In the genomic region with DNA sequence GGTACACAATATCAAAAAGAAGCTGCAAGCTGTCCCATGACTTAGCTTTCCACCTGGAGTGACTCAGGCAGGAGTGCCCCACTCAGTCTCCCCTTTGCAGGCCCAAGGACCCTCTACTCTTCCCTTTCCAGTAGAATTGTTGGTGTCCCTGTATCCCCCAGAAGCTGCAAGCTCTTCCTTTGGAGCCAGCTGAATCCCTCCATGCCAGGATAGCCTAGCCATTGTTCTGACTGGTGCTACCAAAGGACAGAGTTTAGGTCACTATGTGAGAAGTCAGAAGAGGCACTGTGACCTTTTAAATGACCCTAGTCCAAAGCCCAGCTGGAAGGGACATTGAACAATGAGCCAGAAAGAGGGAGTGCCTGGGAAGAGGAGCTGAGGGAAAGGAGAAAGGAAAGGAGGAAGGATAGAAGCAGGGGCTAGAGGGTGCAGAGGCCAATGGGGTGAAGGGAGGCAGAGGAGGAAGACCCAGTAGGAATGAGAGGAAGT, we compare ENCODE assay signal across 33 mouse cellular contexts. TPM values are rescaled to one million over a fixed set of nuclear protein-coding genes. Genes with fewer than 3 reads are reported as not detected.
DNase-seq lines count a peak whose midpoint lies in the region; ATAC-seq and TF ChIP-seq lines count a peak whose summit lies in the region.
"Had no signal": no experiment of that assay in that cellular context is flagged by ENCODE, and none has a peak within 500 bp of the region (broad histone marks: within the 10 kb centered on the region; RNA-seq: fewer than 3 reads in every experiment).

No protein-coding gene starts in this region.

- no peak overlapping the region for H3K4me3 ChIP-seq in heart, embryonic 11.5 days (ENCODE audit: low read depth, low read length)
- H3K4me3 ChIP-seq in heart, postnatal 0 days (ENCODE audit: low read depth, low read length) = no peak overlapping the region
- H3K4me3 ChIP-seq in midbrain, embryonic 11.5 days (ENCODE audit: low read depth, low read length) = no peak overlapping the region
- no peak overlapping the region for H3K4me3 ChIP-seq in midbrain, postnatal 0 days (ENCODE audit: low read depth, low read length)
- H3K4me3 ChIP-seq: limb, embryonic 10.5 days had no signal

- ATAC-seq in heart, embryonic 11.5 days (replicated peaks; ENCODE audit: insufficient number of reproducible peaks, low FRiP score, low TSS enrichment) = no peak
- ATAC-seq in heart, postnatal 0 days (ENCODE audit: insufficient read depth, low read depth) = no peak
- ATAC-seq in midbrain, embryonic 11.5 days (ENCODE audit: low FRiP score) = no peak
- ATAC-seq in midbrain, postnatal 0 days (ENCODE audit: low FRiP score) = no peak
- ATAC-seq: forebrain, embryonic 13.5 days; hindbrain, postnatal 0 days; intestine, embryonic 16.5 days; lung, postnatal 0 days; Patski had no signal

- peak overlapping the region; percentile 50; the same call in 1 of the 2 replicates for H3K27ac ChIP-seq in heart, embryonic 11.5 days (ENCODE audit: low read depth, low read length)
- H3K27ac ChIP-seq in heart, postnatal 0 days (ENCODE audit: low read depth) = peak overlapping the region; percentile 52
- H3K27ac ChIP-seq in midbrain, embryonic 11.5 days (ENCODE audit: low read depth, low read length) = no peak overlapping the region
- H3K27ac ChIP-seq in midbrain, postnatal 0 days (ENCODE audit: low read depth, low read length) = no peak overlapping the region
- H3K27ac ChIP-seq: forebrain, embryonic 13.5 days; hindbrain, postnatal 0 days; limb, embryonic 10.5 days; macrophage had no signal

- H3K9ac ChIP-seq in heart, embryonic 11.5 days (ENCODE audit: low read depth, low read length) = 0 out of 2 replicates have a peak overlapping the region, but pooled peaks have one; percentile 78
- H3K9ac ChIP-seq in heart, postnatal 0 days (replicated peaks; ENCODE audit: low read depth, low read length) = no peak overlapping the region
- no peak overlapping the region for H3K9ac ChIP-seq in midbrain, embryonic 11.5 days (ENCODE audit: low read length)
- no peak overlapping the region for H3K9ac ChIP-seq in midbrain, postnatal 0 days (replicated peaks; ENCODE audit: low read length, poor library complexity, severe bottlenecking)
- H3K9ac ChIP-seq: forebrain, embryonic 13.5 days had no signal

- no peak for DNase-seq in heart, adult 18-20 months
- no peak for DNase-seq in heart, postnatal 0 days (ENCODE audit: low spot score)
- no peak for DNase-seq in heart, postnatal 4 days
- peak; percentile 91 for DNase-seq in midbrain, embryonic 11.5 days (ENCODE audit: low spot score, missing footprints)
- no peak for DNase-seq in midbrain, postnatal 0 days (ENCODE audit: low spot score)
- no peak for DNase-seq in adipocyte (ENCODE audit: low spot score)
- DNase-seq: adrenal gland, adult 2 months; B cell, adult 2 months; cerebellum, adult 11 months; cerebellum, postnatal 10 days; gastrocnemius, postnatal 36 days; kidney, adult 9 months; kidney, postnatal 14 days; liver had no signal

- H3K4me1 ChIP-seq in heart, embryonic 11.5 days (ENCODE audit: control insufficient read depth, insufficient read depth, low read length) = peaks cover 48% of the 10 kb centered on the region
- H3K4me1 ChIP-seq in heart, postnatal 0 days (ENCODE audit: control insufficient read depth, insufficient read depth) = peaks cover 54% of the 10 kb centered on the region
- peaks cover 21% of the 10 kb centered on the region for H3K4me1 ChIP-seq in midbrain, embryonic 11.5 days (ENCODE audit: control insufficient read depth, insufficient read depth, low read length)
- H3K4me1 ChIP-seq in midbrain, postnatal 0 days (ENCODE audit: insufficient read depth, low read length) = peaks cover 2% of the 10 kb centered on the region; the same call in 1 of the 2 replicates

- peaks cover 58% of the 10 kb centered on the region for H3K27me3 ChIP-seq in heart, embryonic 11.5 days (ENCODE audit: control insufficient read depth, insufficient read depth, low read length)
- peaks cover 30% of the 10 kb centered on the region for H3K27me3 ChIP-seq in heart, postnatal 0 days (ENCODE audit: control insufficient read depth, insufficient read depth, low read length)
- peaks cover 61% of the 10 kb centered on the region for H3K27me3 ChIP-seq in midbrain, embryonic 11.5 days (ENCODE audit: control insufficient read depth, insufficient read depth, low read length)
- peaks cover 55% of the 10 kb centered on the region for H3K27me3 ChIP-seq in midbrain, postnatal 0 days (ENCODE audit: insufficient read depth, low read length)

- H3K36me3 ChIP-seq in heart, embryonic 11.5 days (ENCODE audit: control insufficient read depth, insufficient read depth, low read length) = no peaks in the 10 kb centered on the region
- H3K36me3 ChIP-seq in heart, postnatal 0 days (replicated peaks; ENCODE audit: control insufficient read depth, insufficient read depth, low read length) = peaks cover 9% of the 10 kb centered on the region; the same call in 1 of the 2 replicates
- no peaks in the 10 kb centered on the region for H3K36me3 ChIP-seq in midbrain, embryonic 11.5 days (ENCODE audit: control insufficient read depth, insufficient read depth, low read length)
- H3K36me3 ChIP-seq in midbrain, postnatal 0 days (ENCODE audit: insufficient read depth, low read length) = no peaks in the 10 kb centered on the region
- H3K36me3 ChIP-seq: G1E; limb, embryonic 10.5 days had no signal

- H3K9me3 ChIP-seq in heart, embryonic 11.5 days (replicated peaks; ENCODE audit: control insufficient read depth, low read length) = no peaks in the 10 kb centered on the region
- H3K9me3 ChIP-seq in heart, postnatal 0 days (replicated peaks; ENCODE audit: control insufficient read depth, low read length) = no peaks in the 10 kb centered on the region
- H3K9me3 ChIP-seq in midbrain, embryonic 11.5 days (ENCODE audit: control insufficient read depth, low read length) = no peaks in the 10 kb centered on the region
- no peaks in the 10 kb centered on the region for H3K9me3 ChIP-seq in midbrain, postnatal 0 days (ENCODE audit: low read length)
- H3K9me3 ChIP-seq: forebrain, embryonic 13.5 days; limb, embryonic 10.5 days had no signal

- TF ChIP-seq CTCF in heart, postnatal 0 days (IDR thresholded peaks at IDR 0.05; ENCODE audit: low read depth) = no peak
- TF ChIP-seq CTCF in midbrain, postnatal 0 days (IDR thresholded peaks at IDR 0.05) = no peak

- no peak overlapping the region for H3K4me2 ChIP-seq in heart, embryonic 11.5 days
- 0 out of 2 replicates have a peak overlapping the region, but pooled peaks have one; percentile 61 for H3K4me2 ChIP-seq in heart, postnatal 0 days (ENCODE audit: low read depth, low read length)
- H3K4me2 ChIP-seq in midbrain, embryonic 11.5 days = no peak overlapping the region
- no peak overlapping the region for H3K4me2 ChIP-seq in midbrain, postnatal 0 days (ENCODE audit: low read depth, low read length, poor library complexity, severe bottlenecking)

- no peak for TF ChIP-seq EP300 in heart, postnatal 0 days (IDR thresholded peaks at IDR 0.05; ENCODE audit: low read depth)

RNA-seq across cellular contexts. Expression of a gene that starts 12.6 kb away (rescaled TPM):
- polyA plus RNA-seq in heart, embryonic 11.5 days (2014; fragmentation: Nextera tagmentation; extraction: Ambion mirVana) = 39.2 and 45.9 TPM in 2 replicates
- total RNA-seq in heart, adult 18-20 months (2021) = 10 to 100 TPM; 19.8 to 28.7 TPM
- 64.0 and 85.4 TPM in 2 replicates for total RNA-seq in heart, postnatal 0 days (2014; rRNA removed; ENCODE audit: low replicate concordance)
- polyA plus RNA-seq in heart, postnatal 0 days (2015; fragmentation: Nextera tagmentation; extraction: Ambion mirVana) = 43.4 and 54.9 TPM in 2 replicates
- total RNA-seq in heart, postnatal 4 days (2021) = 10 to 100 TPM; 53.3 to 64.3 TPM
- polyA plus RNA-seq in midbrain, embryonic 11.5 days (2014; fragmentation: Nextera tagmentation; extraction: Ambion mirVana) = 0.41 and 0.87 TPM in 2 replicates
- 2.8 and 2.9 TPM in 2 replicates for total RNA-seq in midbrain, postnatal 0 days (2014; rRNA removed)
- polyA plus RNA-seq in midbrain, postnatal 0 days (2015; fragmentation: Nextera tagmentation; extraction: Ambion mirVana) = 0.63 and 1.0 TPM in 2 replicates
- total RNA-seq: adrenal gland, adult 2 months; adrenal gland, postnatal 4 days; CH12.LX; G1E; gastrocnemius, adult 18-20 months; gastrocnemius, postnatal 36 days; layer of hippocampus, adult 18-20 months; layer of hippocampus, postnatal 14 days; monocyte, adult 5-6 weeks had no signal
- polyA plus RNA-seq: adrenal gland, adult 2 months; cortical plate, adult 2 months; forebrain, embryonic 13.5 days; G1E; liver, embryonic 16.5 days; lung, postnatal 0 days; macrophage; Patski; testis, adult 2 months; urinary bladder, adult 2 months had no signal

RNA-seq across cellular contexts. Expression of a gene that starts 55.5 kb away (rescaled TPM):
- polyA plus RNA-seq in heart, embryonic 11.5 days (2014; fragmentation: Nextera tagmentation; extraction: Ambion mirVana) = 155 and 170 TPM in 2 replicates
- total RNA-seq in heart, adult 18-20 months (2021) = 10 to 100 TPM; 57.0 to 61.7 TPM
- total RNA-seq in heart, postnatal 0 days (2014; rRNA removed; ENCODE audit: low replicate concordance) = 62.9 and 102 TPM in 2 replicates
- polyA plus RNA-seq in heart, postnatal 0 days (2015; fragmentation: Nextera tagmentation; extraction: Ambion mirVana) = 130 and 135 TPM in 2 replicates
- 10 to 100 TPM; 41.6 to 43.9 TPM for total RNA-seq in heart, postnatal 4 days (2021)
- polyA plus RNA-seq in midbrain, embryonic 11.5 days (2014; fragmentation: Nextera tagmentation; extraction: Ambion mirVana) = 125 and 128 TPM in 2 replicates
- total RNA-seq in midbrain, postnatal 0 days (2014; rRNA removed) = 26.8 and 40.1 TPM in 2 replicates
- 55.1 TPM in 2 replicates for polyA plus RNA-seq in midbrain, postnatal 0 days (2015; fragmentation: Nextera tagmentation; extraction: Ambion mirVana)

RNA-seq across cellular contexts. Expression of a gene that starts 55.5 kb away (rescaled TPM):
- polyA plus RNA-seq in heart, embryonic 11.5 days (2014; fragmentation: Nextera tagmentation; extraction: Ambion mirVana) = 545 and 546 TPM in 2 replicates
- total RNA-seq in heart, adult 18-20 months (2021) = 1,000 to 10,000 TPM; 1,249 to 1,336 TPM
- total RNA-seq in heart, postnatal 0 days (2014; rRNA removed; ENCODE audit: low replicate concordance) = 333 and 427 TPM in 2 replicates
- 1,466 and 1,522 TPM in 2 replicates for polyA plus RNA-seq in heart, postnatal 0 days (2015; fragmentation: Nextera tagmentation; extraction: Ambion mirVana)
- 100 to 1,000 TPM; 659 to 710 TPM for total RNA-seq in heart, postnatal 4 days (2021)
- 305 and 326 TPM in 2 replicates for polyA plus RNA-seq in midbrain, embryonic 11.5 days (2014; fragmentation: Nextera tagmentation; extraction: Ambion mirVana)
- 111 and 132 TPM in 2 replicates for total RNA-seq in midbrain, postnatal 0 days (2014; rRNA removed)
- 477 and 509 TPM in 2 replicates for polyA plus RNA-seq in midbrain, postnatal 0 days (2015; fragmentation: Nextera tagmentation; extraction: Ambion mirVana)

Comparison
In these comparisons a context has a peak if more than half of its experiments do, and no peak if none do; other contexts are left out.
1. H3K27ac ChIP-seq: peak in heart, embryonic 11.5 days (single experiment) and heart, postnatal 0 days (single experiment); none in midbrain, embryonic 11.5 days (single experiment) and midbrain, postnatal 0 days (single experiment).